Mouse (Mus musculus) liver, embryonic 14.5 days (tissue): ENCODE data around the gene Rora.

Source experiments
- CTCF ChIP-seq: IDR thresholded peaks from 2 replicates; pipeline ENCODE4 v1.5.1; 2016; ENCODE audit warnings: antibody characterized with exemption, low read depth, control low read depth
- EP300 ChIP-seq: IDR thresholded peaks from 2 replicates; pipeline ENCODE4 v1.6.1; 2016; ENCODE audit warnings: antibody characterized with exemption, low read depth

- no peak for TF ChIP-seq CTCF
- no peak for TF ChIP-seq EP300
Observed at GRCm38 (mm10) chr9:69229935-69230334, 576.3 kb downstream of the Rora start.
